Mouse (Mus musculus): ENCODE measurements around the gene Dnm1. TPM values are rescaled to one million over a fixed set of nuclear protein-coding genes. Genes with fewer than 3 reads are reported as not detected.

Dnm1 gene
- total RNA-seq, 2 experiments from 2014 or later = not detected

- ATAC-seq (replicated peaks; ENCODE audit: poor library complexity) = no peak
Measured at GRCm38 (mm10) chr2:32287334-32287840, 65.8 kb downstream of the Dnm1 start, which contains the start of gene Golga2. Gene Golga2, plus strand, starts transcription at chr2:32287384.

DNA sequence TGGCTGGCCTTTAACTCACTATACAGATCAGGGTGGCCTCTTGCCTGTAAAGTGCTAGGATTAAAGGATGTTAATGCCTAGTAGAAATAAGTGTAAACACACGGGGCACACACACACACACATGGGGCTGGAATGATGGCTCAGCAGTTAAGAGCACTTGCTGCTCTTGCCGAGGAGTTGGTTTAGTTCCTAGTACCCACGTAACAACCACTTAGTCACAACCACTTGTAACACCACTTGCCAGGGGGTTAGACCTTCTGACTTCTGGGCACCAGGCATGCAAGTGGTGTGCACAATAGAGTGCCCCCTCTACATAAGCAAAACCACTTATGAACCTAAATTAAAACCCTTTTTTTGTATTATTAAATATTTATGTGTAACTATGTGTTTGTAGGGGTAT, 69.2 kb downstream of the Dnm1 start:
- ATAC-seq (replicated peaks; ENCODE audit: poor library complexity) = no peak

- peak; percentile 96 for ATAC-seq (replicated peaks; ENCODE audit: poor library complexity)
Measured at GRCm38 (mm10) chr2:32282727-32283126, 70.4 kb downstream of the Dnm1 start.

DNA sequence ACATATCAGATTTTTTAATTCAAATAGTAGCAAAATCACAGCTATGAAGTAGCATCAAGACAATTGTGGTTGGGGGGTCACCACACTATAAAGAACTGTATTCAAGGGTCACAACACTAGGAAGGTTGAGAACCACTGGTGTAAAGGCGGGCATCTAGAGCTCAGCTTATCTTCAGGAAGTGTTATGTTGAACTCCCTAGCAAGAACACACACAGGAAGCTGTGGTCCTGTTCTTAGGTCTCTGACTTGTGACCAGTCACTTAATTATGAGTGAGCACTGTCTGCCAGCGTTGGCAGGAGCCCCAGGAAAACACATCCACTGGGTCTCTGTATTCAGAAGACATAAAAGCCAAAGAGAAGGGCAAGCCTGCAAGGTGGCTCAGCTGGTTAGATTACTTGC, 70.8 kb downstream of the Dnm1 start:
- no peak for ATAC-seq (replicated peaks; ENCODE audit: poor library complexity)

DNA sequence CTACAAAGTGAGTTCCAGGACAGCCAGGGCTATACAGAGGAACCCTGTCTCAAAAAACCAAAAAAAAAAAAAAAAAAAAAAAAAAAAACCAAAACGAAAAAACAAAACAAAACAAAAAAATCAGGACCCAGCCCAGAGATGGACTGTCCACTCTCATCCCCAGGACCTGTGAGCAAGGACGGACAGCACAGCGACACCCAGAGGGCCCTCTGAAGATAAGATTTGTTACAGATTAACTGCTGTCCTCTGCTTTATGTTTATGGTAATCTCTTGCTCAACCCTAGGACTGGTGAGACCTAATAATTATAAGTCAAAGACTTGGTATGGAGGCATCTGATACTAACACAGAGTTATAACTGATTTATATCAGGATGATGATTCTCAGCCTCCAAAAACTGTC, 77.3 kb downstream of the Dnm1 start:
- no peak for ATAC-seq (replicated peaks; ENCODE audit: poor library complexity)

GRCm38 (mm10) chr2:32260635-32261034, 92.5 kb downstream of the Dnm1 start:
- ATAC-seq (replicated peaks; ENCODE audit: poor library complexity) = peak; percentile 70

DNA sequence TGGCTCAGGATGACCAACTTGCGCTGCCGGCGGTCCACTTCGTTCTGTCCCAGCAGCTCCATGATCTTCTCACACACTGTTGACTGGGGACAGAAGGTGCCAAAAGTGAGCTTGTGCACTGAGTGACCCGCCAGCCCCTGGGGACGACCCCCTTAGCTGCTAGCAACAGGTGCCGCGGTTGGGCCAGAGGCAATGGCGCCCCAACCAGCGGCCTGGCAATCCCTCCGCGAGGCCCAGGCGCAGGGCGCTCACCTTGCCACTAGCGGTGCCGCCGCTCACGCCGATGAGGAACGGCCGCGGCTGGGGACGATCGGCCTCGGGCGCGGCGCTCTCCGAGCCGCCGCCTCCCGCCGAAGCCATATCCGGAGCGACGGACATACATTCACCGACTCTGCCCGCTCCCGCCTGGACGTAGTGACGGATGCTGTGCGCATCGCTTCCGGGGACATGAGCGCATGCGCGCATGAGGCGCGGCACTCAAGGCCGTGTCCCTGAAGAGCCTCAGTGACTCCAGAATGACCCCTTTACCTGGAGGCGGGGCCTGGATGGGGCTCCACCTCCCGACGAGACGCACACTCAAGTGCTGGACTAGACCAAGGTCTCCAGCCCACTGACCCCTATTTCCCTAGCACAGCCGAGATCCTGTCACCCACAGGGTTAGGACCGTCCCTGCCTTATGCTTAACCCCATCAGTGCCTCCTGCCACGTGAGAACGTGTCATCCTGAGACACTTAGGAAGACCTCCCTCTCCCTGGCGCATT, 93.3 kb downstream of the Dnm1 start, which contains the start of gene Uck1:
Gene Uck1 (minus strand): TSS at position 503 of the 761 bp plus-strand sequence.
- ATAC-seq (replicated peaks; ENCODE audit: poor library complexity) = peak; percentile 91

- ATAC-seq (replicated peaks; ENCODE audit: poor library complexity) = no peak
Measured at GRCm38 (mm10) chr2:32258887-32259533, 94.1 kb downstream of the Dnm1 start.

Other genes with a start within 250 kb of the Dnm1 start
- 37.5 and 37.8 TPM in 2 replicates for gene Prrc2b, start 202.3 kb downstream of the Dnm1 start, total RNA-seq (2015)
- gene Prrc2b, start 202.3 kb downstream of the Dnm1 start, total RNA-seq (2017) = 16.6 and 18.2 TPM in 2 replicates
- gene Pomt1, start 116.7 kb downstream of the Dnm1 start, total RNA-seq (2015) = 18.5 and 18.8 TPM in 2 replicates
- gene Pomt1, start 116.7 kb downstream of the Dnm1 start, total RNA-seq (2017) = 32.2 and 32.6 TPM in 2 replicates
- gene Uck1, start 93.2 kb downstream of the Dnm1 start, total RNA-seq (2015) = 30.3 and 37.0 TPM in 2 replicates
- gene Uck1, start 93.2 kb downstream of the Dnm1 start, total RNA-seq (2017) = 25.2 and 26.9 TPM in 2 replicates
- 14.2 and 17.3 TPM in 2 replicates for gene Golga2, start 66.0 kb downstream of the Dnm1 start, total RNA-seq (2015)
- 50.4 and 50.7 TPM in 2 replicates for gene Golga2, start 66.0 kb downstream of the Dnm1 start, total RNA-seq (2017)
- gene Swi5, start 65.3 kb downstream of the Dnm1 start, total RNA-seq (2015) = 198 and 268 TPM in 2 replicates
- 359 and 386 TPM in 2 replicates for gene Swi5, start 65.3 kb downstream of the Dnm1 start, total RNA-seq (2017)
- 59.9 and 69.0 TPM in 2 replicates for gene Ciz1, start 1.0 kb downstream of the Dnm1 start, total RNA-seq (2015)
- 46.6 and 55.3 TPM in 2 replicates for gene Ciz1, start 1.0 kb downstream of the Dnm1 start, total RNA-seq (2017)
- 15.3 and 18.1 TPM in 2 replicates for gene 1110008P14Rik, start 28.6 kb upstream of the Dnm1 start, total RNA-seq (2015)
- 8.0 and 15.4 TPM in 2 replicates for gene 1110008P14Rik, start 28.6 kb upstream of the Dnm1 start, total RNA-seq (2017)
- gene Lcn2, start 34.9 kb upstream of the Dnm1 start, total RNA-seq (2015) = 437 and 498 TPM in 2 replicates
- gene Lcn2, start 34.9 kb upstream of the Dnm1 start, total RNA-seq (2017) = 53.7 and 107 TPM in 2 replicates
- gene Ptges2, start 42.6 kb upstream of the Dnm1 start, total RNA-seq (2015) = 6.3 and 12.1 TPM in 2 replicates
- gene Ptges2, start 42.6 kb upstream of the Dnm1 start, total RNA-seq (2017) = 9.5 and 10.6 TPM in 2 replicates
- gene Naif1, start 97.1 kb upstream of the Dnm1 start, total RNA-seq (2015) = 1.5 and 1.9 TPM in 2 replicates
- gene Naif1, start 97.1 kb upstream of the Dnm1 start, total RNA-seq (2017) = 3.5 TPM in 2 replicates
- 5.2 and 6.4 TPM in 2 replicates for gene Slc25a25, start 98.1 kb upstream of the Dnm1 start, total RNA-seq (2015)
- gene Slc25a25, start 98.1 kb upstream of the Dnm1 start, total RNA-seq (2017) = 10.7 and 11.5 TPM in 2 replicates
- 1.9 and 2.9 TPM in 2 replicates for gene Fam102a, start 182.0 kb upstream of the Dnm1 start, total RNA-seq (2015)
- 1.9 and 2.2 TPM in 2 replicates for gene Fam102a, start 182.0 kb upstream of the Dnm1 start, total RNA-seq (2017)
- gene Dpm2, start 217.5 kb upstream of the Dnm1 start, total RNA-seq (2015) = 76.6 and 87.2 TPM in 2 replicates
- gene Dpm2, start 217.5 kb upstream of the Dnm1 start, total RNA-seq (2017) = 26.5 and 32.3 TPM in 2 replicates
- not detected in 2 replicates for gene Pip5kl1, start 221.5 kb upstream of the Dnm1 start, total RNA-seq (2015)
- gene Pip5kl1, start 221.5 kb upstream of the Dnm1 start, total RNA-seq (2017) = not detected in 2 replicates
- gene 9430097D07Rik, start 222.3 kb upstream of the Dnm1 start, total RNA-seq (2015) = not detected in 2 replicates
- gene 9430097D07Rik, start 222.3 kb upstream of the Dnm1 start, total RNA-seq (2017) = not detected in 2 replicates
- 26.2 and 33.1 TPM in 2 replicates for gene St6galnac4, start 233.8 kb upstream of the Dnm1 start, total RNA-seq (2015)
- gene St6galnac4, start 233.8 kb upstream of the Dnm1 start, total RNA-seq (2017) = 38.7 and 40.4 TPM in 2 replicates
- gene St6galnac6, start 246.4 kb upstream of the Dnm1 start, total RNA-seq (2015) = 7.9 and 9.4 TPM in 2 replicates
- 19.0 and 24.4 TPM in 2 replicates for gene St6galnac6, start 246.4 kb upstream of the Dnm1 start, total RNA-seq (2017)